Mouse (Mus musculus) C2C12 (cell line): ENCODE data around the gene Pttg1.

Experiments
- CEBPB ChIP-seq: IDR thresholded peaks from one replicate; pipeline ENCODE4 v1.6.1; 2011; ENCODE audit warnings: low read depth, mild to moderate bottlenecking, control low read depth, moderate library complexity
- CTCF ChIP-seq: IDR thresholded peaks from one replicate; pipeline ENCODE4 v1.5.1; 2011; ENCODE audit not compliant: control insufficient read depth, insufficient read depth, insufficient read length
- MAX ChIP-seq: IDR thresholded peaks from one replicate; pipeline ENCODE4 v1.6.1; 2011; ENCODE audit warnings: mild to moderate bottlenecking, control low read depth
- MYOG ChIP-seq: IDR thresholded peaks from one replicate; pipeline ENCODE4 v1.6.1; 2011; ENCODE audit not compliant: control insufficient read depth, insufficient read length; ENCODE audit errors: extremely low read depth
- USF1 ChIP-seq: IDR thresholded peaks from one replicate; pipeline ENCODE4 v1.6.1; 2011; ENCODE audit warnings: low read depth, mild to moderate bottlenecking, control low read depth, moderate library complexity

- no peak for TF ChIP-seq USF1
- TF ChIP-seq CTCF, result no peak
- TF ChIP-seq MAX, result no peak
- no peak for TF ChIP-seq MYOG
- no peak for TF ChIP-seq CEBPB
Observed at GRCm38 (mm10) chr11:43452266-43452665, 26.2 kb upstream of the Pttg1 start.
